Mouse (Mus musculus) G1E (cell line): ENCODE data around the gene Kcnj11. TPM values are rescaled to one million over a fixed set of nuclear protein-coding genes. Genes with fewer than 3 reads are reported as not detected.

Experiments
- ATAC-seq: 2 replicates; pipeline ENCODE4 v1.8.0; 2016; ENCODE audit warnings: mild to moderate bottlenecking; ENCODE audit not compliant: insufficient number of reproducible peaks, poor library complexity, low FRiP score, severe bottlenecking; ENCODE audit errors: extremely low read depth
- DNase-seq: peaks from one replicate; pipeline ENCODE4 v3.0.0; 2012; ENCODE audit warnings: low spot score
- H3K27me3 ChIP-seq: 2 replicates; pipeline ENCODE4 v1.6.1; 2012; ENCODE audit warnings: mild to moderate bottlenecking, low read length, inconsistent platforms; ENCODE audit not compliant: insufficient read depth
- H3K36me3 ChIP-seq: replicated peaks from 2 replicates; pipeline ENCODE3; 2012; ENCODE audit warnings: mild to moderate bottlenecking, inconsistent platforms
- H3K4me1 ChIP-seq: 2 replicates; pipeline ENCODE4 v1.6.1; 2012; ENCODE audit warnings: low read depth, low read length, inconsistent platforms, mixed read lengths; ENCODE audit not compliant: insufficient read depth
- H3K4me3 ChIP-seq: 2 replicates; pipeline ENCODE4 v1.5.1; 2012; ENCODE audit warnings: low read depth, mild to moderate bottlenecking, inconsistent platforms, low read length, moderate library complexity, mixed read lengths
- H3K9me3 ChIP-seq: replicated peaks from 2 replicates; pipeline ENCODE4 v1.6.1; 2012; ENCODE audit warnings: inconsistent platforms
- CTCF ChIP-seq: IDR thresholded peaks from 2 replicates; pipeline ENCODE4 v1.5.1; 2012; ENCODE audit warnings: low read depth, low read length, inconsistent platforms, mixed read lengths
- GATA1 ChIP-seq: IDR thresholded peaks from 2 replicates; pipeline ENCODE4 v1.6.1; 2012; ENCODE audit warnings: borderline replicate concordance, low read length, inconsistent platforms, mixed read lengths
- GATA2 ChIP-seq: IDR thresholded peaks from 2 replicates; pipeline ENCODE4 v1.6.1; 2012; ENCODE audit warnings: low read depth, low read length, inconsistent platforms, borderline replicate concordance
- POLR2AphosphoS5 ChIP-seq: IDR thresholded peaks from 2 replicates; pipeline ENCODE4 v1.6.1; 2012; ENCODE audit warnings: low read depth, low read length, inconsistent platforms; ENCODE audit not compliant: insufficient replicate concordance
- TAL1 ChIP-seq: conservative IDR thresholded peaks from 2 replicates; pipeline ENCODE4 v1.6.1; 2012; ENCODE audit warnings: low read depth, low read length, inconsistent platforms, mixed read lengths
- polyA plus RNA-seq: library from polyadenylated mRNA; stranded (reverse); fragments of >175 nt; gene quantifications from 2 replicates; pipeline ENCODE4 v1.2.3, GENCODE M21; 2012
- total RNA-seq, 2 experiments: library from RNA; stranded (forward) in 1 of 2; stranded (reverse) in 1 of 2; fragments of 200-1000 nt in 1 of 2; fragments of >200 nt in 1 of 2; fragmentation: Nextera tagmentation in 1 of 2; gene quantifications; 2 replicates each; pipeline ENCODE4 v1.2.3; 2014 to 2017

Gene Kcnj11
- total and polyA plus RNA-seq, 3 experiments: not detected

- no peak for ATAC-seq
- DNase-seq: no peak
- no peaks in the 10 kb centered on the region for H3K9me3 ChIP-seq
- TF ChIP-seq GATA2: no peak
- no peak overlapping the region for H3K4me3 ChIP-seq
- peaks cover 17% of the 10 kb centered on the region for H3K27me3 ChIP-seq
- no peaks in the 10 kb centered on the region for H3K36me3 ChIP-seq
- H3K4me1 ChIP-seq: no peaks in the 10 kb centered on the region
Observed at GRCm38 (mm10) chr7:46111212-46111817, 10.8 kb upstream of the Kcnj11 start.

GRCm38 (mm10) chr7:46110079-46110478, 9.5 kb upstream of the Kcnj11 start:
- TF ChIP-seq POLR2AphosphoS5: no peak
- TF ChIP-seq CTCF: no peak
- no peak for TF ChIP-seq GATA1
- TF ChIP-seq GATA2: no peak
- TF ChIP-seq TAL1: no peak
- no peaks in the 10 kb centered on the region for H3K9me3 ChIP-seq
- H3K27me3 ChIP-seq: peaks cover 17% of the 10 kb centered on the region

GRCm38 (mm10) chr7:46105484-46105883, 4.9 kb upstream of the Kcnj11 start:
- no peak overlapping the region for H3K4me3 ChIP-seq
- no peak for ATAC-seq

More at GRCm38 (mm10) chr7:46110079-46110478, 9.5 kb upstream of the Kcnj11 start:
- ATAC-seq (no peak), DNase-seq (no peak)
- Histone ChIP-seq H3K4me1 (no peaks in the 10 kb centered on the region), H3K4me3 (no peak overlapping the region), H3K36me3 (no peaks in the 10 kb centered on the region)

GRCm38 (mm10) chr7:46104256-46104915, 3.8 kb upstream of the Kcnj11 start:
- Histone ChIP-seq H3K36me3 (no peaks in the 10 kb centered on the region), H3K27me3 (peaks cover 18% of the 10 kb centered on the region; the same call in 1 of the 2 replicates), H3K4me3 (no peak overlapping the region), H3K9me3 (no peaks in the 10 kb centered on the region), H3K4me1 (no peaks in the 10 kb centered on the region)
- DNase-seq (no peak), ATAC-seq (no peak)
- no peak for TF ChIP-seq POLR2AphosphoS5
- no peak for TF ChIP-seq GATA1
- TF ChIP-seq CTCF: no peak
- no peak for TF ChIP-seq TAL1
- TF ChIP-seq GATA2: no peak

More at GRCm38 (mm10) chr7:46105484-46105883, 4.9 kb upstream of the Kcnj11 start:
- no peaks in the 10 kb centered on the region for H3K36me3 ChIP-seq
- H3K4me1 ChIP-seq: no peaks in the 10 kb centered on the region
- peaks cover 13% of the 10 kb centered on the region; the same call in 1 of the 2 replicates for H3K27me3 ChIP-seq
- DNase-seq: no peak
- H3K9me3 ChIP-seq: no peaks in the 10 kb centered on the region
- TF ChIP-seq GATA1: no peak

GRCm38 (mm10) chr7:46103771-46104170, 3.2 kb upstream of the Kcnj11 start:
- DNase-seq (no peak), ATAC-seq (no peak)
- Histone ChIP-seq H3K9me3 (no peaks in the 10 kb centered on the region), H3K4me1 (no peaks in the 10 kb centered on the region), H3K36me3 (no peaks in the 10 kb centered on the region), H3K4me3 (no peak overlapping the region), H3K27me3 (peaks cover 17% of the 10 kb centered on the region; the same call in 1 of the 2 replicates)
- TF ChIP-seq TAL1 (no peak), GATA2 (no peak)

GRCm38 (mm10) chr7:46103075-46103591, 2.6 kb upstream of the Kcnj11 start:
- ATAC-seq: no peak
- Histone ChIP-seq H3K4me3 (no peak overlapping the region), H3K4me1 (no peaks in the 10 kb centered on the region), H3K36me3 (no peaks in the 10 kb centered on the region), H3K9me3 (no peaks in the 10 kb centered on the region), H3K27me3 (peaks cover 15% of the 10 kb centered on the region; the same call in 1 of the 2 replicates)
- no peak for TF ChIP-seq GATA2
- no peak for TF ChIP-seq TAL1
- TF ChIP-seq GATA1: no peak
- no peak for TF ChIP-seq POLR2AphosphoS5
- no peak for DNase-seq

GRCm38 (mm10) chr7:46099682-46100081, 882 bp downstream of the Kcnj11 start:
- no peak for TF ChIP-seq POLR2AphosphoS5
- no peak for TF ChIP-seq TAL1
- no peak for TF ChIP-seq GATA1
- TF ChIP-seq CTCF: no peak
- TF ChIP-seq GATA2: no peak
- ATAC-seq (no peak), DNase-seq (no peak)
- peaks cover 21% of the 10 kb centered on the region for H3K27me3 ChIP-seq
- no peaks in the 10 kb centered on the region for H3K4me1 ChIP-seq
- no peaks in the 10 kb centered on the region for H3K36me3 ChIP-seq
- no peaks in the 10 kb centered on the region for H3K9me3 ChIP-seq
- no peak overlapping the region for H3K4me3 ChIP-seq
